Mouse (Mus musculus): ENCODE measurements at regions not wholly inside any gene's neighbourhood (a gene's known extent, or its start where the extent isn't known, plus 50 kb on each side); places are given as distances from the start of the nearest gene placed in this dataset.
A peak's percentile ranks its signal among the peaks of the same experiment; 100 is the strongest.

DNA sequence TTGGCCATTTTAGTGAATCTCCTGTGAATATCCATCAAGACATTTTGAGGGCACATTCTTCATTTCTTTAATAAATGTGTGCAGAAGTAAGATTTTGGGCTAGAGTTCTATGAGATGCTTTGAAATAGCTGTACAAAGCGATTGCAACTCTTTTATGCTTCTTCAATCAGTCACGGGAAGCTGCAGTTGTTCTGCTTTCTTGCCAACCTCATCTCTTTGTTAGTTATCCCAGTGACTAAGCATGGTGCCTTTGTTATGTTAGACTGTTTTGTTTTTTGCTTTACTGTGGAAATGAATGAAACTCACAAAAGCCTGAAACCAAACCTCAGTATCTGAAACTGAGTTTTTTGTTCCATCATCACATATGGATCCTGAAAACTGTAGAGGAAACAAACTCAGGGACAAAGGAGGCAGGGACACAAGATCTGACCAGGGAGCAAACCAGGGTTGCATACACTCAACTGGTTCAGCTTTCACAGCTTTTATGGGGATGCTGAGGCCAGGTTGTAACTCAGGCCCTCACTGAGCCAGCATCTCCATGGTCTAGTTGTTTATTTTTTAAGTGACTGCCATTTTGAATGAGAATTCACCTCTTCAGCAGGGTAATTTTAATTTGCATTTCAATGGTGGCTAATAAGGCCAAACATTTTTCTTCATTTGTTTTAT lies 266.3 kb upstream of the Impad1 start:
- Histone ChIP-seq H3K27me3 (ENCODE audit: insufficient read depth, low read length) (no peaks in the 10 kb centered on the region), H3K9me3 (replicated peaks; ENCODE audit: low read length) (no peaks in the 10 kb centered on the region), H3K9ac (ENCODE audit: low read depth, low read length) (no peak overlapping the region), H3K27ac (no peak overlapping the region), H3K4me1 (replicated peaks; ENCODE audit: insufficient read depth, low read length) (no peaks in the 10 kb centered on the region), H3K36me3 (ENCODE audit: insufficient read depth, low read length) (no peaks in the 10 kb centered on the region), H3K4me3 (replicated peaks; ENCODE audit: low read depth, low read length) (no peak overlapping the region), H3K4me2 (ENCODE audit: low read length) (no peak overlapping the region)
- TF ChIP-seq CTCF (IDR thresholded peaks at IDR 0.05; ENCODE audit: low read depth): no peak
- ATAC-seq (replicated peaks; ENCODE audit: low FRiP score, low read depth) (no peak), DNase-seq (ENCODE audit: low spot score) (no peak)
- 78% methylated on average over 2 of the region's 2 CpGs for WGBS

DNA sequence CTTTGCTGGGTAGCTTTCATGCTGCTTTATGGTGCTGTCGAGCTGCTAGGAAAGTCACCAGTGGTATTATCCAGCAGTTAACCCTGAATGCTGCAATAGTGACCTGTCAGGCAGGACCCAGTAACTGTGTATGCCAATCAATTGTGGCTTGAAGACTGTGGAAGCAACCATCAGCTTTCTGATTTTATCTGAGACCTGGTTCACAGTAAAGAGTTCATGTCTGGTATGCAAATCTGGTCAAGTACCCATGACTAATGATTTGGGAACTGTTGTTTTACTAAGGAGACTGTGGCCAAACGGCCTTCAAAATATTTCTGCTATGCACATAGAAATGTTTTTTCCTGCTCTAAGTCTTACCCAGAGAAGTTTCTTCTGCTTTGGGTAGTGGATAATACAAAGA lies 236.8 kb upstream of the Impad1 start:
- Histone ChIP-seq H3K36me3 (ENCODE audit: insufficient read depth, low read length) (no peaks in the 10 kb centered on the region), H3K4me2 (ENCODE audit: low read length) (no peak overlapping the region), H3K9ac (ENCODE audit: low read depth, low read length) (no peak overlapping the region), H3K4me3 (replicated peaks; ENCODE audit: low read depth, low read length) (no peak overlapping the region), H3K27ac (no peak overlapping the region), H3K27me3 (ENCODE audit: insufficient read depth, low read length) (no peaks in the 10 kb centered on the region), H3K4me1 (replicated peaks; ENCODE audit: insufficient read depth, low read length) (no peaks in the 10 kb centered on the region), H3K9me3 (replicated peaks; ENCODE audit: low read length) (no peaks in the 10 kb centered on the region)
- no peak for TF ChIP-seq CTCF (IDR thresholded peaks at IDR 0.05; ENCODE audit: low read depth)
- ATAC-seq (replicated peaks; ENCODE audit: low FRiP score, low read depth): no peak; the same call in 1 of the 2 replicates
- WGBS: 28% methylated on average over 2 of the region's 2 CpGs
- DNase-seq (ENCODE audit: low spot score): peak; percentile 1

DNA sequence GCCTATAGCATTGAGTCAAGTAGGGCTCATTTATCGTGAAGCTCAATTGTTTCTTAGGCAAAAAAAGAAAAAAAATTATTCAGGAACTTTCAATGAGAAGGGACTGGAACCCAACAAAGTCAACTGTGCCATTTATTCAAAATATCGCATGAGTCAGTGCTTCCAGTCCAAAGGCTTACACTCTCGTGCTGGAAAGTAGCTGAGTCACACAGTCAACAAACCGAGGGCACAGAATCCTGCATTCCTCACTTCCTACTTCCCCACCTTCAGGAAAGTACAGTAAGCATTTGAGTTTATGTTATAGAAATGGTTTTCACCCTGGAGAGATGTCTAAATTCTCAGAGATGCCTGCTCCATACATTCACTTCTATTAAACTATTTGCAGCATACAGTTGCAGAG lies 194.3 kb upstream of the Impad1 start:
- 78% methylated on average over 4 of the region's 4 CpGs for WGBS
- no peak for ATAC-seq (replicated peaks; ENCODE audit: low FRiP score, low read depth)
- TF ChIP-seq CTCF (IDR thresholded peaks at IDR 0.05; ENCODE audit: low read depth): no peak

DNA sequence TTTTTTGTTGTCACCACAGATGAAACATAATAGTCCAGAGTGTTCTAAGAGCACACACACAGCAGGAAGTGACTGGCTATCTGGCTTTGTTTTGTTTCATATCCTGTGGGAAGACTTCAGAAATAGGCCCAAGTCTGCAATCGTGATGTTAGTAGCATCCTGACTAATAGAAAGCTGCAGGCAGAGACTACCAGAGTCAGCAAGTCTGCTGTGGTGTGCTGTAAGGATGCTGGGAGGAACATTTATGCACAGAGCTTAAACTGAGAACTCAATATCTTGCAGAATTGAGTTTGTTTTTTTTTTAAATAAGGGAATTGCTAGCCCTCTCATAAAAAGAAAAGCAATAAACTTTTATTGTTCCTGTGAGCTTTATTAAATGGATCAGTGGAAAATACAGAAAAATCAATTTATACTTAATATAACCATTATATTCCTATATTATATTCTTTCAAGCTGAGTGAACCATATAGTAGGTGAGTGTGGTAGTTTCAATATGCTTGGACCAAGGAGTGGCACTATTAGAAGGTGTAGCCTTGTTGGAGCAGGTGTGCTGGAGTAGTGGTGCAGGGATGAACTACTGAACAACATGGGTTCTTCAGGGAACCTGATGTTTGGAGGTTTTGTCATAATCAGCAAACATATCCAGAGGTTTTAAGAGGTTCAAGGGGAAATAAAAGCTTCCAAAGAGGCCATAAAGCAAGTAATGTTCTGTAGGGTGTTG lies 190.5 kb upstream of the Impad1 start:
- no peaks in the 10 kb centered on the region for H3K27me3 ChIP-seq (ENCODE audit: insufficient read depth, low read length)
- no peak overlapping the region for H3K27ac ChIP-seq
- WGBS: 68% methylated on average over 1 of the region's 1 CpGs
- H3K4me1 ChIP-seq (replicated peaks; ENCODE audit: insufficient read depth, low read length): no peaks in the 10 kb centered on the region
- no peak for TF ChIP-seq CTCF (IDR thresholded peaks at IDR 0.05; ENCODE audit: low read depth)
- H3K9me3 ChIP-seq (replicated peaks; ENCODE audit: low read length): no peaks in the 10 kb centered on the region
- H3K9ac ChIP-seq (ENCODE audit: low read depth, low read length): no peak overlapping the region
- H3K4me2 ChIP-seq (ENCODE audit: low read length): no peak overlapping the region
- no peaks in the 10 kb centered on the region for H3K36me3 ChIP-seq (ENCODE audit: insufficient read depth, low read length)
- H3K4me3 ChIP-seq (replicated peaks; ENCODE audit: low read depth, low read length): no peak overlapping the region
- ATAC-seq (replicated peaks; ENCODE audit: low FRiP score, low read depth) (no peak), DNase-seq (ENCODE audit: low spot score) (no peak)

More for the DNA sequence above, 194.3 kb upstream of the Impad1 start:
- Histone ChIP-seq H3K9ac (ENCODE audit: low read depth, low read length) (no peak overlapping the region), H3K4me3 (replicated peaks; ENCODE audit: low read depth, low read length) (no peak overlapping the region), H3K9me3 (replicated peaks; ENCODE audit: low read length) (no peaks in the 10 kb centered on the region), H3K27ac (no peak overlapping the region), H3K27me3 (ENCODE audit: insufficient read depth, low read length) (no peaks in the 10 kb centered on the region), H3K4me1 (replicated peaks; ENCODE audit: insufficient read depth, low read length) (no peaks in the 10 kb centered on the region), H3K4me2 (ENCODE audit: low read length) (no peak overlapping the region), H3K36me3 (ENCODE audit: insufficient read depth, low read length) (no peaks in the 10 kb centered on the region)
- DNase-seq (ENCODE audit: low spot score): no peak

DNA sequence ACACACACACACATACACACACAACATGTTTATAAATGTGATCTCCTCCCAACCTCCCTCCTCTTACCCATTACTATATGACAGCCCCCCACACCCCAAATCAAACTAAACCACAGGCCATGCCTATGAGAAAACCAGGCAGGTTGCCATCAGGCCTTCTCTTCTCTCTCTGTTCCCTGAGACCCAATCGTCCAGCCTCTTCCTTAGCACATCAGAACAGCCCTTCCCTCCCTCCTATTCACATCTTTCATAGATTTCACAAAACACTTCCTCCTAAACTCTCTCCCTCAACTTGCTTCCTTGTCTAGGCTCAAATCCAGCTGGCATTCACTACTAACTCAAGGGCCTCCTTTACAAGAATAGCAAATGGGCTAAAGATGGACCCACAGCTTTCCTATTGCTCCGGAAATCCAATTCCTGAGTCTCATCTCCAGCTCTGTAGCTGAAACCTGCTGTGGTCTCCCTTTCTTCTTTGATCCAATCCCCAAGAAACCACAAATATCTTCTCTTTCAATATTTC lies 178.7 kb upstream of the Impad1 start:
- no peak for DNase-seq (ENCODE audit: low spot score)

DNA sequence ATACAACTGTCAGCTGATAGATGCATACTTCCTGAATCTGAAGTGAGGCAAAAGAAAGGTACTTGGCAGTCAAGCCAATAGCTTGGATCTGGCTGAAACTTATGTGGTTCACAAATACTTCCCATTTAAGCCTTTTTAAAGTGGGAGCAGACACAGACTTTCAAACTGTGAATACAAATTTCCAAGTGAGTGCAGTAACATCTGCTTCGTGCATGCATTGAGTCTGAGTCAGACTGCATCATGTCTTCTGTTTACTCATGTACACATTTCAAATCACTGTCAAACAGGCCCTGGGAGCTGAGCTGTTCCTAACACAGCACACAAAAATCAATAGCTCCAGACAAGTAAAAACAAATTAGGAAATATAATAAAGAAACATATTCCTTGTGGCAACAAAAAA lies 155.8 kb upstream of the Impad1 start:
- H3K4me1 ChIP-seq (replicated peaks; ENCODE audit: insufficient read depth, low read length): no peaks in the 10 kb centered on the region
- H3K27ac ChIP-seq: no peak overlapping the region
- no peak overlapping the region for H3K4me3 ChIP-seq (replicated peaks; ENCODE audit: low read depth, low read length)
- H3K9ac ChIP-seq (ENCODE audit: low read depth, low read length): no peak overlapping the region
- no peaks in the 10 kb centered on the region for H3K36me3 ChIP-seq (ENCODE audit: insufficient read depth, low read length)
- H3K27me3 ChIP-seq (ENCODE audit: insufficient read depth, low read length): no peaks in the 10 kb centered on the region
- TF ChIP-seq CTCF (IDR thresholded peaks at IDR 0.05; ENCODE audit: low read depth): no peak
- no peak overlapping the region for H3K4me2 ChIP-seq (ENCODE audit: low read length)
- DNase-seq (ENCODE audit: low spot score) (no peak), ATAC-seq (replicated peaks; ENCODE audit: low FRiP score, low read depth) (no peak)
- no peaks in the 10 kb centered on the region for H3K9me3 ChIP-seq (replicated peaks; ENCODE audit: low read length)
- 80% methylated on average over 1 of the region's 1 CpGs for WGBS

More for the DNA sequence above, 178.7 kb upstream of the Impad1 start:
- H3K27me3 ChIP-seq (ENCODE audit: insufficient read depth, low read length): no peaks in the 10 kb centered on the region
- no peak overlapping the region for H3K4me2 ChIP-seq (ENCODE audit: low read length)
- H3K9ac ChIP-seq (ENCODE audit: low read depth, low read length): no peak overlapping the region
- ATAC-seq (replicated peaks; ENCODE audit: low FRiP score, low read depth): no peak
- H3K4me1 ChIP-seq (replicated peaks; ENCODE audit: insufficient read depth, low read length): no peaks in the 10 kb centered on the region
- H3K27ac ChIP-seq: no peak overlapping the region
- no peak overlapping the region for H3K4me3 ChIP-seq (replicated peaks; ENCODE audit: low read depth, low read length)
- TF ChIP-seq CTCF (IDR thresholded peaks at IDR 0.05; ENCODE audit: low read depth): no peak
- no peaks in the 10 kb centered on the region for H3K36me3 ChIP-seq (ENCODE audit: insufficient read depth, low read length)
- H3K9me3 ChIP-seq (replicated peaks; ENCODE audit: low read length): no peaks in the 10 kb centered on the region
- WGBS: 80% methylated on average over 2 of the region's 2 CpGs
